9 mouse cellular contexts compared by ENCODE assay signal in the genomic region with DNA sequence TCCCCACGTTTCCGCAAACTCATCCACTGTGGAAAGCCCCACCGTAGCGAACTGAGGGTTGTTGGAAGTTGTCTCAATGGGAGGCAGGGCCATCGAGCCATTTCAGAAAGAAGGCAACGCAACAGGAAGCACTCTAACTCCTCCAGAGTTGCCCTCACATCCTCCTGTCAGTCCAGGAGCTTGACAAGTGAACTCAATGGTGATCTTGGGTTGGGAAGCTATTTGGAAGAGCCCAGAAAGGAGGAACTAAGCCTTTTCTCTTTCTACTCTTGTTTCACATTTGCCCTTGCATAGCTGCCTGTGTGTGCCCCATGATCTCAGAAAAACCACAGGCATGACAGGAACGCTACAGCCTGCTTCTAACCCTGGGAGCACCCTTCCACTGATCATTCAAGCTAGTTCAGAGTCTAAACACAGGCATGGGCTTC. TPM values are rescaled to one million over a fixed set of nuclear protein-coding genes. Genes with fewer than 3 reads are reported as not detected.
A peak's percentile ranks its signal among the peaks of the same experiment; 100 is the strongest.
DNase-seq lines count a peak whose midpoint lies in the region; ATAC-seq and TF ChIP-seq lines count a peak whose summit lies in the region.
"Had no signal": no experiment of that assay in that cellular context is flagged by ENCODE, and none has a peak within 500 bp of the region (broad histone marks: within the 10 kb centered on the region; RNA-seq: fewer than 3 reads in every experiment).

No protein-coding gene starts in this region.

- H3K27ac ChIP-seq in embryonic facial prominence, embryonic 13.5 days: peak overlapping the region; percentile 71
- H3K27ac ChIP-seq in embryonic facial prominence, embryonic 10.5 days (replicated peaks): no peak overlapping the region
- H3K27ac ChIP-seq in liver, embryonic 11.5 days (ENCODE audit: low read depth, low read length): peak overlapping the region; percentile 58
- peak overlapping the region; percentile 88 for H3K27ac ChIP-seq in embryonic fibroblast, embryonic 13.5 days (ENCODE audit: insufficient read depth, low read length)
- peak overlapping the region; percentile 19; the same call in 1 of the 2 replicates for H3K27ac ChIP-seq in liver, embryonic 15.5 days (replicated peaks)

- no peak for TF ChIP-seq POLR2A in embryonic fibroblast, embryonic 13.5 days (IDR thresholded peaks at IDR 0.05; ENCODE audit: low read depth, low read length)

- no peak overlapping the region for H3K4me2 ChIP-seq in embryonic facial prominence, embryonic 13.5 days
- no peak overlapping the region for H3K4me2 ChIP-seq in liver, embryonic 11.5 days
- H3K4me2 ChIP-seq in liver, embryonic 15.5 days: no peak overlapping the region

- H3K36me3 ChIP-seq in embryonic facial prominence, embryonic 13.5 days: peaks cover 75% of the 10 kb centered on the region
- peaks cover 87% of the 10 kb centered on the region for H3K36me3 ChIP-seq in embryonic facial prominence, embryonic 10.5 days (replicated peaks)
- peaks cover 27% of the 10 kb centered on the region for H3K36me3 ChIP-seq in liver, embryonic 11.5 days (ENCODE audit: control insufficient read depth, insufficient read depth, low read length)
- peaks cover 38% of the 10 kb centered on the region for H3K36me3 ChIP-seq in liver, embryonic 15.5 days (replicated peaks)

- no peak for TF ChIP-seq CTCF in embryonic fibroblast, embryonic 13.5 days (IDR thresholded peaks at IDR 0.05; ENCODE audit: borderline replicate concordance, insufficient read depth, low read length)

- H3K27me3 ChIP-seq in embryonic facial prominence, embryonic 13.5 days: no peaks in the 10 kb centered on the region
- H3K27me3 ChIP-seq in embryonic facial prominence, embryonic 10.5 days (replicated peaks; ENCODE audit: low read depth, poor library complexity, severe bottlenecking): no peaks in the 10 kb centered on the region
- H3K27me3 ChIP-seq in liver, embryonic 11.5 days (replicated peaks; ENCODE audit: control insufficient read depth, insufficient read depth, low read length): no peaks in the 10 kb centered on the region
- no peaks in the 10 kb centered on the region; the same call in 1 of the 2 replicates for H3K27me3 ChIP-seq in liver, embryonic 15.5 days

- H3K9me3 ChIP-seq in embryonic facial prominence, embryonic 13.5 days: no peaks in the 10 kb centered on the region
- no peaks in the 10 kb centered on the region for H3K9me3 ChIP-seq in embryonic facial prominence, embryonic 10.5 days
- no peaks in the 10 kb centered on the region for H3K9me3 ChIP-seq in liver, embryonic 11.5 days (ENCODE audit: control insufficient read depth, low read length)
- no peaks in the 10 kb centered on the region for H3K9me3 ChIP-seq in liver, embryonic 15.5 days (replicated peaks)

- no peak overlapping the region for H3K9ac ChIP-seq in embryonic facial prominence, embryonic 13.5 days
- H3K9ac ChIP-seq in liver, embryonic 11.5 days (ENCODE audit: low read depth, low read length): no peak overlapping the region
- no peak overlapping the region for H3K9ac ChIP-seq in liver, embryonic 15.5 days

- no peak overlapping the region for H3K4me3 ChIP-seq in embryonic facial prominence, embryonic 13.5 days
- no peak overlapping the region for H3K4me3 ChIP-seq in embryonic facial prominence, embryonic 10.5 days
- H3K4me3 ChIP-seq in liver, embryonic 11.5 days (ENCODE audit: low read depth, low read length): no peak overlapping the region
- no peak overlapping the region for H3K4me3 ChIP-seq in embryonic fibroblast, embryonic 13.5 days (ENCODE audit: insufficient read depth, low read length)
- H3K4me3 ChIP-seq in liver, embryonic 15.5 days (replicated peaks): no peak overlapping the region

- H3K4me1 ChIP-seq in embryonic facial prominence, embryonic 13.5 days: peaks cover 57% of the 10 kb centered on the region
- H3K4me1 ChIP-seq in embryonic facial prominence, embryonic 10.5 days: peaks cover 50% of the 10 kb centered on the region
- peaks cover 14% of the 10 kb centered on the region for H3K4me1 ChIP-seq in liver, embryonic 11.5 days (replicated peaks; ENCODE audit: control insufficient read depth, insufficient read depth, low read length)
- peaks cover 34% of the 10 kb centered on the region for H3K4me1 ChIP-seq in embryonic fibroblast, embryonic 13.5 days (ENCODE audit: control insufficient read depth, insufficient read depth, low read length)
- peaks cover 54% of the 10 kb centered on the region for H3K4me1 ChIP-seq in liver, embryonic 15.5 days (replicated peaks)

- no peak for DNase-seq in embryonic facial prominence, embryonic 10.5 days (ENCODE audit: low spot score)
- no peak for DNase-seq in liver, embryonic 11.5 days (ENCODE audit: low spot score)
- no peak for DNase-seq in liver
- DNase-seq in thymus, postnatal 10 days (ENCODE audit: low spot score in 2 of 2): no peak
- no peak for DNase-seq in cerebellum, postnatal 14 days
- DNase-seq: B cell, adult 2 months had no signal

- no peak for ATAC-seq in embryonic facial prominence, embryonic 13.5 days (ENCODE audit: insufficient number of reproducible peaks, insufficient read depth, low FRiP score, low TSS enrichment, low read depth)
- no peak for ATAC-seq in liver, embryonic 11.5 days (replicated peaks; ENCODE audit: low FRiP score)
- ATAC-seq in liver, embryonic 15.5 days (ENCODE audit: insufficient read depth): no peak

- 70% methylated on average over 7 of the region's 7 CpGs for WGBS in embryonic facial prominence, embryonic 13.5 days
- 86% methylated on average over 7 of the region's 7 CpGs for WGBS in embryonic facial prominence, embryonic 10.5 days
- WGBS in liver, embryonic 11.5 days: 52% methylated on average over 7 of the region's 7 CpGs
- 24% methylated on average over 7 of the region's 7 CpGs for WGBS in liver, embryonic 15.5 days (ENCODE audit: insufficient replicate concordance)

RNA-seq across cellular contexts. Expression of gene Amotl2, which starts 14.6 kb away (rescaled TPM):
- 54.0 and 55.8 TPM in 2 replicates for polyA plus RNA-seq in embryonic facial prominence, embryonic 13.5 days (2015; fragmentation: Nextera tagmentation; extraction: Ambion mirVana)
- 61.4 and 64.0 TPM in 2 replicates for polyA plus RNA-seq in embryonic facial prominence, embryonic 10.5 days (2016; fragmentation: Nextera tagmentation; extraction: Ambion mirVana)
- 17.4 and 18.8 TPM in 2 replicates for polyA plus RNA-seq in liver, embryonic 11.5 days (2014; fragmentation: Nextera tagmentation; extraction: Ambion mirVana)
- polyA plus RNA-seq in embryonic fibroblast, embryonic 13.5 days (2011; ENCODE audit: insufficient read length, low read depth, missing spikeins): 135 and 188 TPM in 2 replicates
- polyA plus RNA-seq in liver, embryonic 15.5 days (2015; fragmentation: Nextera tagmentation; extraction: Ambion mirVana): 5.1 and 5.4 TPM in 2 replicates
